Mouse (Mus musculus) adrenal gland, postnatal 25 days (tissue): ENCODE measurements at regions not wholly inside any gene's neighbourhood (a gene's known extent, or its start where the extent isn't known, plus 50 kb on each side); places are given as distances from the start of the nearest gene placed in this dataset.

Source experiments
- DNase-seq: peaks from one replicate; pipeline ENCODE4 v3.0.0; 2021; ENCODE audit warnings: mixed read lengths

- no peak for DNase-seq
Observed at GRCm38 (mm10) chr8:9042835-9043792, 352.8 kb upstream of the Arglu1 start.

- no peak for DNase-seq
Observed at GRCm38 (mm10) chr8:9029156-9029555, 338.8 kb upstream of the Arglu1 start.

- DNase-seq = no peak
Observed at GRCm38 (mm10) chr8:9027672-9028071, 337.4 kb upstream of the Arglu1 start.

- DNase-seq = no peak
Observed at GRCm38 (mm10) chr8:9025872-9026271, 335.6 kb upstream of the Arglu1 start.

- DNase-seq = no peak
Observed at GRCm38 (mm10) chr8:9025378-9025777, 335.1 kb upstream of the Arglu1 start.

- no peak for DNase-seq
Observed at GRCm38 (mm10) chr8:9020744-9021143, 330.4 kb upstream of the Arglu1 start.

- peak; percentile 42 for DNase-seq
Observed at GRCm38 (mm10) chr8:9020180-9020579, 329.9 kb upstream of the Arglu1 start.

GRCm38 (mm10) chr8:9011785-9012510 lies 321.6 kb upstream of the Arglu1 start:
- DNase-seq = no peak

- no peak for DNase-seq
Observed at GRCm38 (mm10) chr8:9008006-9008780, 317.9 kb upstream of the Arglu1 start.

- no peak for DNase-seq
Observed at GRCm38 (mm10) chr8:8999914-9000313, 309.6 kb upstream of the Arglu1 start.

- DNase-seq = no peak
Observed at GRCm38 (mm10) chr8:8997621-8998020, 307.3 kb upstream of the Arglu1 start.

GRCm38 (mm10) chr8:8994596-8995189 lies 304.4 kb upstream of the Arglu1 start:
- peak; percentile 38 for DNase-seq

- DNase-seq = no peak
Observed at GRCm38 (mm10) chr8:8994008-8994407, 303.7 kb upstream of the Arglu1 start.

- peak; percentile 80 for DNase-seq
Observed at GRCm38 (mm10) chr8:8992461-8993032, 302.2 kb upstream of the Arglu1 start.

GRCm38 (mm10) chr8:8991026-8991425 lies 300.7 kb upstream of the Arglu1 start:
- DNase-seq = no peak

GRCm38 (mm10) chr8:8986068-8986467 lies 295.7 kb upstream of the Arglu1 start:
- no peak for DNase-seq

GRCm38 (mm10) chr8:8985395-8985794 lies 295.1 kb upstream of the Arglu1 start:
- no peak for DNase-seq

GRCm38 (mm10) chr8:8984829-8985251 lies 294.5 kb upstream of the Arglu1 start:
- DNase-seq = no peak

GRCm38 (mm10) chr8:8984159-8984828 lies 294.0 kb upstream of the Arglu1 start:
- no peak for DNase-seq

- DNase-seq = no peak
Observed at GRCm38 (mm10) chr8:8983133-8983661, 292.9 kb upstream of the Arglu1 start.

- DNase-seq = no peak
Observed at GRCm38 (mm10) chr8:8978969-8979368, 288.6 kb upstream of the Arglu1 start.
